Mouse (Mus musculus): ENCODE data around the gene Aldh18a1.

The Aldh18a1 gene

DNA sequence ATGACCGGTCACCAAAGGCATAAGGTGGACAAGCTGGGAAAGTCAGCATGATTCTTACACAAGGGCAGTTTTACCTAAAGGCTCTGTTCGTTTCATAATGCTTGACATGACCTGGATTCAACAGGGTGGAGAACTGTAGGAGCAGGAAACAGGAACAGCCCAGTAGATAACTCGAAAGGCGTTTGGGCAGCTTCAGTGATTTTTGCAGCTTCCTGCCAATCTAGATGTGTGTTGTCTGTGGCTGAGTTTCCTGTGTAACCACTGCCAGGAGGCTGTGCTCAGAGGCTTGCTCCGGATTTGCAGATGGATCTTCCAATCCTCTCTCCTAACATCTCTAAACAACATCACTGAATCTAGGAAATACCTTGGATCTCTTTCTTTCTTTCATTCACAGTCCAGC, 55.7 kb downstream of the Aldh18a1 start:
- in situ Hi-C loops (cut with MboI; ENCODE audit: low sequenced_read_pairs) = no loop called here

DNA sequence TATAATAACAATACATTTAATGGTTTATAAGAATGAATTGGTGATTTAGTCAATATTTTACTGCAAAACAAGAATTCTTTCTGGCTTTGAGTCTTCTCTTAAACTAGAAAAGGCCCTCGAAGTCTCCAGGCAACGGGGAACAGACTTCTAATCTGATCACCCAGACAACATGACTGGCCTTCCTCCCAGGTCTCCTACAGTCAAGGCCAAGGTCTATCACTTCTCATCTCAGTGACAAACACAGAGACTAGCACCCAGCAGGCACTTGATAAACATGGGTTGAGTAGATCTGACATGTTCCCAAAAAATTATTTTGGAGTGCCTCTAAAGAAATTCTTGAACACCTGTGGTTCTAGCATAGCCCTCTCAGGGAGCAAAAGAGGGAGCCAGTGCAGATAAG, 57.9 kb downstream of the Aldh18a1 start:
- in situ Hi-C loops (cut with MboI; ENCODE audit: low sequenced_read_pairs) = no loop called here

DNA sequence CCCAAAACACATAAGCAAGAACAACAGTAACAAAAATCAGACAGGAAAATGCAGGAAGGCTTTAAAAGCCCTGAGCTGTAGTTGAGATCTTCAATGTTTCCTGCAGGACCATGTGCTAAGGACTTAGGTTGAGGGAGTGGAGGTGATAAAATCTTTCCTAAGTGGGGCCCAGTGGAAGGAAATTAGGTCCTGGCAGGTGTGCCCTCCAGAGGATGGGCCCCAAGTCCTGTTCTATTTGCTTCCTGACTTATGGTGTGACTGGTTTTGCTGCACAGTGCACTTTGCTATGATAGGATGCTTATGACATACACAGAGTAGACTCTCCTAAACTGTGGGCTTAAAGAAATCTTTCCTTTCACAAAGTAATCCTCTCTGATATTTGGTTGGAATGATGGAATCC, 60.0 kb downstream of the Aldh18a1 start:
- in situ Hi-C loops (cut with MboI; ENCODE audit: low sequenced_read_pairs) = no loop called here

DNA sequence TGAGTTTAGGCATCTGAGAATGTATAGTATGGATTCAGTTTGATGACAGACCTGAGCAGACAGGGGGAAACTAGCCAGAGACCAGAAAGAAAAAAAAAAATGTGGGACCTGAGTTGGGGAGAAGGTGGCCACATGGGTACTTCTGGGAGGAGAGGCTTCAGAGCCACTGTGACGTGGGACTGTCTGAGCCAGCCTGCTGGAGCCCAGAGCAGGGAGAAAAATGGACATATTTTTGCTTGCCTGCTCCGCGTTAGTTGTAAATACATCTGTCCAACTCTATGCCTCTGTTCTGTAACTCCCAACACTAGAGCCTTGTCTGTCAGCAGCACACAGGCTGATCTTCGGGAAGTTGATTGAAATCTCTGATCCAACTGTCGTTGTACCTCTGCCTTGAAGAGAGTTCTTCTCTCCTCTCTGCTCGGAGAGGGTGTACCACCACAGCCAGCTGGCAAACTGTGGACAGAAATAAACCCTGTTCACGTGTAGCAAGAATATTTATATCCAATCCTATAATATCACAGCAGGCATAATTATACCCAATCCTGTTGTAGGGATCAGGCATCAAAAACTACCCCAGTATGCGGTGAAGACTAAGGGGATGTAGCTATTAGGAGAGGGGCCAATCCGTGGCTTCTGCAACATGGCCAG, 61.8 kb downstream of the Aldh18a1 start:
- in situ Hi-C loops (cut with MboI; ENCODE audit: low sequenced_read_pairs) = no loop called here

DNA sequence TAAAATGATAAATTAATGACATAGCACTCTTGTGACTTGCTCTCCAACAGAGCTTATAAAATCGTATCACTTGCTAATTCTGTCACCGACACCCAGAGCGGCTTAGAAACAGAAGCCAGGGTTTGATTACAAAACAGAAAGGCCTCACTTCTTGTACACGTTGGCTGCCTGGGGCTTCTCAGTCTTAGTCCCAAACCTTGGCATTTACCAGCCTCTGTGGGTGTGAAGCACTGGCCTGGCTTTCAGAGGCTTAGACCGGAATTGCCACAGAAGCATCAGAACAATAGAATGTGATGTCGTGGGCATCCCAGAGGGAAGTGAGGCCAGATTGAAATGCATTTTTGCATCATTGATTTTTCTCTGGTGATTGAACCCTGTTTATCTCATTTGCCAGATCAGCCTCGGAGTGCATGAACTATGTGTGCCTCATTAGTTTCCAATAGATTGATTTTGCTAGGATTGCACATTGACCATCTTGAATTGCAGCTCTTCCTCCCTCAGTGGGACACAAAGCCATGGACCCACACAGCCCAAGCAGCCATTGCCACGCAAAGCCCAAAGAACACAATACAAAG, 64.7 kb downstream of the Aldh18a1 start:
- in situ Hi-C loops (cut with MboI; ENCODE audit: low sequenced_read_pairs) = no loop called here

DNA sequence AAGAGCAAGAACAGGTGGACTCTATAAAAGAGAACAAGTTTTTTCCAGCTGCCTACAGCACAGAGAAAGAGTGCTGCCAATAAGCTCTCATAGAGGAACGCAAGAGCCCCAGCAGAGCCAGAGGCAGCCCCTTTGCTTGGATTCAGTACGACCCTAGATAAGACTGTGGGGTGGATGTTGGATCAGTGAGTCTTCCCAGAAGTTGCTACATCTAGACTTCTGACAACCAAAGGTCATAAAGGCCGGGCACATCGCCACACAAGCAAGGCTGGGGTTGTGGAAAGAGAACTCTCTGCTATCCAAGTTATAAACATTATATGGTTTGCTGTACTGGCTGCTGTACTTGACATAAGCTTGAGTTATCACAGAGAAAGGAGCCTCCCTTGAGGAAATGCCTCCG, 67.9 kb downstream of the Aldh18a1 start:
- in situ Hi-C loops (cut with MboI; ENCODE audit: low sequenced_read_pairs) = no loop called here

DNA sequence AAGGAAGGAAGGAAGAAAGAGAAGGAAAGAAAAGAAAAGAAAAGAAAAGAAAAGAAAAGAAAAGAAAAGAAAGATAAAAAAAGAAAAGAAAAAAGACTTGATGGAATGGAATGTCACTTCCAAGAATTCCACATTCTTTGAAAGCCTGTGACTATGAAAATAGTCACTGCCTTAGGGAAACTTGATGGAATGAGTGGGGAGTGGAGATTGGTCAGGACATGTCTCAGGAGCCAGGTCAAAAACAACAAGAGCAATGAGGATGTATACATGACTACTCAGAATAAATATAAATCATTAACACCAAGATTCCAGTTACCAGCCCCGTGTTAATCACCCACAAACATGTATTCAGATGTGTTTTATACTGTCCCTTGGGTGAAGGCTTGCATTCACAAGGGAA, 69.6 kb downstream of the Aldh18a1 start:
- in situ Hi-C loops (cut with MboI; ENCODE audit: low sequenced_read_pairs) = no loop called here

DNA sequence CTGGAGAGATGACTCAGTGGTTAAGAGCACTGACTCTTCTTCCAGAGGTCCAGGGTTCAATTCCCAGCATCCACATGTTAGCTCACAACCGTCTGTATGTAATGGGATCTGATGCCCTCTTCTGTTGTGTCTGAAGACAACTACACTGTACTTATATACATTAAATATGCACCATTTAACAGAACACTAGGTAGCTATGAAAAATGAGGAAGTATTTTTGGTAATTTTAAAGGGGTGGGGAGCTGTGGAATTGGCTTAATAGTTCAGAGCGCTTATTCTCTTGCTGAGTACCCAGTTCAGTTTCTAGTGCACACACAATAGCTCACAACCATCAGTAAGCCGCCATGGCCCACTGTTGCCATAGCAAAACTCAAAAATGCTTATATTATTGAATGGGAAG, 72.7 kb downstream of the Aldh18a1 start:
- in situ Hi-C loops (cut with MboI; ENCODE audit: low sequenced_read_pairs) = no loop called here

DNA sequence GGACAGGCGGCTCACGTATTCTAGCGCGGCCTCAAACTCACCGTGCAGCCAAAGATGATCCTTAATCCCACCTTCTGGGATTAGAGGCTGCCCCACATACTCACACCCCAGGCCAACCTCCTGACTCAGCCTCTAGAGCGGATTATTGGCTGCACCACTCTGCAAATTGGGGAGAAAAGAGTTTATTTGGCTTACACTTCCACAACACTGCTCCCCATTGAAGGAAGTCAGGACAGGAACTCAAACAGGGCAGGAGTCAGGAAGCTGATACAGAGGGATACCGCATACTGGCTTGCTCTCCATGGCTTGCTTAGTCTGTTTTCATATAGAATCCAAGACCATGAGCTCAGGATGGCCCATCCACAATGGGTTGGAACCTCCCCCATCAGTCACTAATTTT, 73.9 kb downstream of the Aldh18a1 start:
- in situ Hi-C loops (cut with MboI; ENCODE audit: low sequenced_read_pairs) = no loop called here

DNA sequence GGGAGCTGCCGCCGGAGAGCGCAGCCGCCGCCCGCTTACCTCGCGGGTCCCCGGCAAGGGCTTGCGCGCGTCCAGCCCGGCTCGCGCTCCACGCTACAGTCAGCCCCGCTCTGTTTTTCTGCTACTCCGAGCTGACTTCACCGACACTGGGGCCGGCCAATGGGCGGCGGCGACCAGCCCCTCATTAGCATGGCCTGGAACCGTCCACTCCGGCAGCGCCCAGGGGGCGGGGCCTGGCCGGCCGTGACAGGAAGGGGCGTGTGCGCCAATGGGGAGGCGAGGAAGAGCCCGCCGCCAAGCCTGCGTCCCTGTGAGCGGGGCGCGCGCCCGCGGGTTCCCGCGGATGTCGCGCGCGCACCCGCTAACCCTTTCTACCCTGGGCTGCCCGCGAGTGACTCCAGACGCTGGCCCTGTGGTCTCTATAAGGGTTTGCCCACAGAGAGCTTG, 74.6 kb downstream of the Aldh18a1 start, which contains the start of gene Sorbs1:
Sorbs1 (minus strand) TSS at position 148 of the 447 bp plus-strand sequence.
- in situ Hi-C loops (cut with MboI; ENCODE audit: low sequenced_read_pairs) = no loop called here

DNA sequence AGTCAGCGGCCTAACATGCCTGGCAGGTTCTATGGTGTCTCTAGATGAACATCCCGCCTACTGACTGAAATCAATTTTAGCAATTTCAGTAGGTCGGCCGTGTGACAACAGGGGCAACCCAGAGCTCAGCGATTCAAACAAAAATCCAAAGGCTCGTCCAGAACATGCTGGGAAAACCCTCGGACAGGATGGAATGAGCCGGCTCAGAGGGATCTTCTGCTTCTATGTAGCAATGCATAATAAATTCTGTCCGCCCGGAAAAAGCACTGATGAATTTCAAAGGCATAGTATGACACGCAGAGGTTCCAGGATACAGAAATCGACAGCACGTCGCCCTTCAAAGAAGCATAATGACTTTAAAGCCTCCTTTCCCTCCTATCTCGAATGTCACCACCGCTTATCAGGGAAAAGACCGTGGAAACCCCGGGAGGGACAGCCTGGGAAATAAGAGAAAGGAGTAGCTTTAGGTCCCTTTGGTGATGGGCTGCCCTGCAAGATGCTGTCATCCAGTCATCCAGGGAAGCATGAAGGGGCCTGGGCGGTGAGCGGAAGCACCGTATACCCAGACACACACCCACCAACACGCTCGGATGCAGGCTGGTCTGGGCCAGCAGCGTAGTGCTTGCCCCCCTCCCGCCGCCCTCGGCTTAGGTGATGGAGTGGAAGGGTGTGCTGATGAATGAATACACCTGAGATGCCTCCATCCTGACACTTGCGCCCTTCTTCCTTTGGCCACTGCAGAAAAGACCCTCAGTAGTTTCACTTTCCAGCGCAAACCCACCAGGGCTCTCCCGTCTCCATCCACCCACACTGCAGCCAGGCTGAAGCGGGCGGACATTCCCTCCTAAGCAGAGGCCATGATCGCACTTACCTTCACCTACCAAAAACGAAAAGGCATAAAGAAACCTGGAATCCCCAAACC, 75.5 kb downstream of the Aldh18a1 start:
- in situ Hi-C loops (cut with MboI; ENCODE audit: low sequenced_read_pairs) = no loop called here

DNA sequence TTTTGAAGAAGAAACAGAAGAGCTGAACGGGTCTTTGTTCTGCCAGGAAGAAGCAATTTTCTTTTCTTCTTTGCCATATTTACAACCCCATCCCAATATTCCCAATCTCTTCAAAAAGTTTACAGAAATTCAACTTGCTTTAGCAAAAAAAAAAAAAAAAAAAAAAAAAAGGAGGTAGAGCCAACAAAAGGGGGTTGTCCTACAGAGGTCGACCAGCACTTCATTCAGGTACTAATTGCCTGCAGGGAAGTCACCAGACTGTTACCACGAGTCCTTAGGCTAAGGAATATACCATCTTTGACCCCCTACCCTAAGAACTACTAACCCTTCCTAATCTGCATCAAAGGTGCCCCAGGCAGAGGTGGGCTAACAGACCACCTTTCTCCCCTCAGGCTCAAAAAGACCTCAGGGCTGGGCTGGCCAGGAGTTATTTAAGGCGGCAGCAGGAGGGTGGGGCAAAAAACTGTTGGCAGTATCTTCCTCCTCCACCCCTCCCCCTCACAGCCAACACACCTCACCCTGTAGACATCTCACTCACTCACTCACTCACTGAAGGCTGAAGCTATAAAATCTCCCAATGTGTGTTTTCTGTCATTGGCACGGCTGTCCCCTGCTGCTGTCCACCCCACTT, 76.5 kb downstream of the Aldh18a1 start:
- in situ Hi-C loops (cut with MboI; ENCODE audit: low sequenced_read_pairs) = no loop called here

DNA sequence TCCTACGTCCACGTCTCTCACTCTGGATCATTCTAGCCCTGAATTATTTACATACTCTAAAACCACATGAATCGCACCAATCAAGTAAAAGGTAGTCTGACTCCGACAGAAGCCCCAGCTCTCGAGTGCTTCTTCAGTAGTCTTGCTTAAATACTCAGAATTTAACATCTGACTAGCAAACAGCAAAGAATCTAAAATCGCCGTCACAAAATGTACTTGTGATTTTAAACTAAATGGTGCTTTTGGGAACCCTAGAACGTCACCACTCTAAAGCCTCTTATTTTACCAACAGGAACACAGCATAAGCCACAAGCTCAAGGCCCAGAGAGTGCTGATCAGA, 77.2 kb downstream of the Aldh18a1 start:
- in situ Hi-C loops (cut with MboI; ENCODE audit: low sequenced_read_pairs) = no loop called here

DNA sequence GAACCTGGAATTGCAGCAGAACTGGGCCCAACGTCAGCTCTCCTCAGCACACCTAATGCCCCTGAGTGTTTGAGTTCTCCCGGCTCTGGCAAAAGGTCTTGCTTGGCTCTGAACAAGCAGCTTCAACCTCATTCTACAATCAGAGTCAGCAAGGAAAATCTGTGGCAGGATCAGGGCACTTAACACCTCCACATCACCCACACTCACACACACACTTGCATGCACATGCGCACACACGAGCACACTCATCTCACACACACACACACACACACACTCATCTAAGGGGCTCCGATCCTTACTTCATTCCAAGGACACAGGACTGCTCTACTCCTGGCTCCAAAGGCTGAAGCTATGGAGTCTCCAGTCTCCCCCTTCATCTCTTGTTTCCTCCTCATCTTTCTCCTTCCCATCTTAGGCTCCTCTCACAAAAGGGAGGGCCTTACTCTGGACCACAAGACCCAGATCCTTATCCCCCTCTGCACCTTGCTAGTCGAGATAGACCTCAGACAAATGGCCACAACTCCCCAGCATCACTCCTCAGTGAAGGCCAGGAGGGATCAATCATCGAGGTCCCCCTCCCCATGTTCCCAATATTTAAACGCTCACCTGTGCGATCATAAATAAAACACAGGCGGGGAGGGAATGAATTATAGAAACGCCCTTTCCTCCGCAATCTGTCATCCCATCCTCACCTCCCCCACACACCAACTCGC, 77.7 kb downstream of the Aldh18a1 start:
- in situ Hi-C loops (cut with MboI; ENCODE audit: low sequenced_read_pairs) = no loop called here

DNA sequence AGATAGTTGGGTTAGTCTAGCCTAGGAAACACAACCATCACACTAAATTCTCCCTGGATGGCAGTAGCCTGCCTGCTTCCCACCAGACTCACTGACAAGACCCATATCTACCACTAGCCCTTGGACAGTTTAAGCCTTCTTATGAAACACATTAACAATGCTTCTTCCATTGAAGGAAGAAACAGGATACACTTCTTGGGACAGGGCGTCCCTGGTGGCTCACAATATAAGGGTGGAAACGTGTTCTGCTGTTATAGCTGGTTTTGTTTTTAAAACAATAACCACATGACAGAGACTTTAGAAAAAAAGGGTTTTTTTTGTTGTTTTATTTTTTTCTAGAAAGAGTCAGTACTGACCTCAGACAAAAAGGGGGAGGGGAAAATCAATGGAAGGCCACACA, 79.0 kb downstream of the Aldh18a1 start:
- in situ Hi-C loops (cut with MboI; ENCODE audit: low sequenced_read_pairs) = no loop called here

DNA sequence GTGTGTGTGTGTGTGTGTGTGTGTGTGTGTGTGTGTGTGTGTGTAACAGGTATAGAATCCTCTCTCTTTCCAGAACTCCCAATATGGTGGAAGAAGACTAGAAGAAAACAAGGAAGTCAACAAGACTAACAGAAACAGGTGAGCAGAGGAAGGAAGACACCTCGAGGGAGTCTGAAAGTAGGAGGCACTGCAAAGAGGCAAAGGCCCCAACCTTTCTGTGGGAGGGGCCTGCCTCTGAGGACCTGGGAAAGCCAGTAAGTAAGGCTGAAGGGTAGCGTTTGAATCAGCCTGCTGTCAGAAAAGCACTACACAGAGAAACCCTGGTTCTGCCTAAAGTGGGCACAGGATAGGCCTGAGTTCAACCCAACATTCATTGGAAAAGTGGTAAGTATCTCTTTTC, 79.4 kb downstream of the Aldh18a1 start:
- in situ Hi-C loops (cut with MboI; ENCODE audit: low sequenced_read_pairs) = no loop called here

DNA sequence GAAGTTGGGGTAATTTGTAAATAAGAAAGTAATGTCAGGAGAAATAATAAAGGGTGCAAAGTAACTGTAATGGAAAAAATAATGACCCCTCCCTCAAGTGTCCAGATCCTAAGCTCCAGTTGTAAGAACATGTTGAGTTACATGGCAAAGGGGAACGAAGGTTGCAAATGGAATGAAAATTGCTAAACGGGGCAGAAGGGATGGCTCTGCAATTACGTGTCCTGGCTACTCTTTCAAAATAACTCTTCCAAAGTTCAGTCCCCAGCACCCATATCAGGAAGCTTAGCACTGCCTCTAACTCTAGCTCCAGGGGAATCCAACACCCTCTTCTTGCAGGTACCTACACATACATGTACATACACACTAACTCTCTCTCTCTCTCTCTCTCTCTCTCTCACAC, 81.3 kb downstream of the Aldh18a1 start:
- in situ Hi-C loops (cut with MboI; ENCODE audit: low sequenced_read_pairs) = no loop called here

DNA sequence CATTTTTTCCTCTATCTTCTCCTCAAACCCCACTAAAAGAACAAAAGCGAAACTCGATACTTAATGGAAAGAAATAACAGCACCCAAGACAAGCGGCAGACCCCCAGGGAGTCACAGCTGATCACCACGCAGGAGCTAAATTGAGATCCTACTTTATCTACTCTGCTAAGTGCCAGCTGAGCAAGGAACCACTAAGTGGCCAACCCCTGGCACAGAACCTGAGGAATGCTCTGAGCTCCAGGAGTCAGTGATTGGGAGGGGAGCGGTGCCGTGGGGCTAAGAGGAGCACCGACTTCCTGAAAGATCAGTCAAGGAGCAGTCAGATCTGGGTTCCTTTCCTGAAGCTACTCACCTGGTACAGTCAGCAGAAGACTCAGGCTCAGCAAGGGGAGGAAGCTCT, 83.9 kb downstream of the Aldh18a1 start:
- in situ Hi-C loops (cut with MboI; ENCODE audit: low sequenced_read_pairs) = no loop called here

Data from CH12F3 (cell line).